Mouse (Mus musculus) intestine, postnatal 0 days (tissue): ENCODE results near the gene Tekt3. TPM values are rescaled to one million over a fixed set of nuclear protein-coding genes. Genes with fewer than 3 reads are reported as not detected.

Experiments used
- ATAC-seq: fragments of 200-750 bp; cut with Nextera tagmentation; 2 replicates; pipeline ENCODE4 v1.8.0; 2017; ENCODE audit warnings: mild to moderate bottlenecking, moderate TSS enrichment, moderate library complexity
- H3K27ac ChIP-seq: fragments of 300-500 bp; sonication (generic); 2 replicates; pipeline ENCODE4 v1.5.1; 2014; ENCODE audit warnings: mild to moderate bottlenecking, low read depth, low read length, moderate library complexity
- H3K27me3 ChIP-seq: fragments of 300-500 bp; sonication (generic); replicated peaks from 2 replicates; pipeline ENCODE4 v1.6.1; 2014; ENCODE audit warnings: low read length, mixed read lengths; ENCODE audit not compliant: control insufficient read depth, insufficient read depth
- H3K36me3 ChIP-seq: fragments of 300-500 bp; sonication (generic); 2 replicates; pipeline ENCODE4 v1.6.1; 2014; ENCODE audit warnings: mild to moderate bottlenecking, moderate library complexity; ENCODE audit not compliant: control insufficient read depth, insufficient read depth
- H3K4me1 ChIP-seq: fragments of 300-500 bp; sonication (generic); replicated peaks from 2 replicates; pipeline ENCODE4 v1.6.1; 2014; ENCODE audit warnings: antibody characterized with exemption, low read length, mixed read lengths; ENCODE audit not compliant: control insufficient read depth, insufficient read depth
- H3K4me2 ChIP-seq: fragments of 300-500 bp; sonication (generic); replicated peaks from 2 replicates; pipeline ENCODE4 v1.6.1; 2014; ENCODE audit warnings: low read depth, mild to moderate bottlenecking, moderate library complexity
- H3K4me3 ChIP-seq: fragments of 300-500 bp; sonication (generic); 2 replicates; pipeline ENCODE4 v1.5.1; 2014; ENCODE audit warnings: low read depth, low read length
- H3K9ac ChIP-seq: fragments of 300-500 bp; sonication (generic); 2 replicates; pipeline ENCODE4 v1.6.1; 2014; ENCODE audit warnings: mild to moderate bottlenecking, low read depth, low read length
- H3K9me3 ChIP-seq: fragments of 300-500 bp; sonication (generic); 2 replicates; pipeline ENCODE4 v1.6.1; 2016; ENCODE audit warnings: mixed run types; ENCODE audit not compliant: control insufficient read depth
- CTCF ChIP-seq: sonication (generic); IDR thresholded peaks from 2 replicates; pipeline ENCODE4 v1.5.1; 2016; ENCODE audit warnings: low read depth, mild to moderate bottlenecking, control low read depth, antibody characterized with exemption, moderate library complexity
- WGBS: fragments of 180-500 bp; shearing (Covaris S2); extraction: QIAGEN DNeasy Blood & Tissue Kit; methylation state at CpG from one replicate; pipeline ENCODE4 v1.1.7; 2014; 5-methylcytosine and 5-hydroxymethylcytosine counted together
- polyA plus RNA-seq: library from polyadenylated mRNA; unstranded; fragments of >200 nt; fragmentation: Nextera tagmentation; extraction: Ambion mirVana; gene quantifications from 2 replicates; pipeline ENCODE4 v1.2.1, GENCODE M21; 2015

The Tekt3 gene
- polyA plus RNA-seq, 1 experiment from 2014 or later: not detected

- peaks cover 6% of the 10 kb centered on the region; the same call in 1 of the 2 replicates for H3K4me1 ChIP-seq
- H3K36me3 ChIP-seq: no peaks in the 10 kb centered on the region
Measured at GRCm38 (mm10) chr11:63051996-63052395, 9.5 kb upstream of the Tekt3 start.

GRCm38 (mm10) chr11:63055596-63055995 is 5.9 kb upstream of the Tekt3 start:
- no peak for TF ChIP-seq CTCF
- Histone ChIP-seq H3K4me3 (no peak overlapping the region), H3K4me2 (no peak overlapping the region), H3K9me3 (no peaks in the 10 kb centered on the region), H3K27ac (no peak overlapping the region), H3K36me3 (no peaks in the 10 kb centered on the region), H3K9ac (no peak overlapping the region), H3K4me1 (no peaks in the 10 kb centered on the region), H3K27me3 (peaks cover 5% of the 10 kb centered on the region; the same call in 1 of the 2 replicates)
- no peak; the same call in 1 of the 2 replicates for ATAC-seq
- 60% methylated on average over 7 of the region's 7 CpGs for WGBS

More at GRCm38 (mm10) chr11:63051996-63052395, 9.5 kb upstream of the Tekt3 start:
- H3K9ac ChIP-seq: no peak overlapping the region
- no peak for ATAC-seq
- H3K4me2 ChIP-seq: no peak overlapping the region
- no peak overlapping the region for H3K27ac ChIP-seq
- WGBS: 93% methylated on average over 10 of the region's 10 CpGs
- H3K27me3 ChIP-seq: no peaks in the 10 kb centered on the region
- no peak overlapping the region for H3K4me3 ChIP-seq
- H3K9me3 ChIP-seq: no peaks in the 10 kb centered on the region
- TF ChIP-seq CTCF: no peak

GRCm38 (mm10) chr11:63058375-63058952 is 3.0 kb upstream of the Tekt3 start:
- H3K4me3 ChIP-seq: no peak overlapping the region
- no peak for ATAC-seq
- no peak for TF ChIP-seq CTCF
- H3K9ac ChIP-seq: no peak overlapping the region
- no peak overlapping the region for H3K27ac ChIP-seq
- peaks cover 7% of the 10 kb centered on the region; the same call in 1 of the 2 replicates for H3K27me3 ChIP-seq
- H3K36me3 ChIP-seq: no peaks in the 10 kb centered on the region
- H3K4me1 ChIP-seq: no peaks in the 10 kb centered on the region
- H3K9me3 ChIP-seq: no peaks in the 10 kb centered on the region
- no peak overlapping the region for H3K4me2 ChIP-seq
- 69% methylated on average over 5 of the region's 5 CpGs for WGBS

GRCm38 (mm10) chr11:63059911-63060310 is 1.5 kb upstream of the Tekt3 start:
- no peak for ATAC-seq
- no peaks in the 10 kb centered on the region for H3K36me3 ChIP-seq
- no peak overlapping the region for H3K9ac ChIP-seq
- TF ChIP-seq CTCF: no peak
- no peaks in the 10 kb centered on the region for H3K4me1 ChIP-seq
- H3K9me3 ChIP-seq: no peaks in the 10 kb centered on the region
- peaks cover 7% of the 10 kb centered on the region; the same call in 1 of the 2 replicates for H3K27me3 ChIP-seq
- no peak overlapping the region for H3K4me3 ChIP-seq
- no peak overlapping the region for H3K27ac ChIP-seq
- no peak overlapping the region for H3K4me2 ChIP-seq
- WGBS: 84% methylated on average over 1 of the region's 1 CpGs

DNA sequence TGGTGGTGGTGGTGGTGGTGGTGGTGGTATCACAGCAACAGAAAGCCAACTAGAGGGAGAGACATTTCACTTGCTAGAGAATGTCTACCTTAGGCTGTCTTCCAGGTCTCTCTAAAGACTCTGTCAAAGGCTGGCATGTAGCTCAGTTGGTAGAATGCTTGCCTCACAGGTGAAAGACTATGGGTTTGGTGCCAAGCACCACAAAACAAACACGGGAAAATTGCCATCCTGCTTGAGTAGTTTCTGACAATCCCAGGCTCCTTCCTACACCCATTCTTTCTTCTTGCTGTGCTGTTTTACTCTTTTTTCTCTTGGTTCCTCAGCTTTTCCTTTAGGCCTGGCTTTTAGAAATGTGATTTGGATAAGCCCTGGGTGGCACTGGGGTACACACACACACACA is 5.1 kb downstream of the Tekt3 start:
- H3K27me3 ChIP-seq: no peaks in the 10 kb centered on the region; the same call in 1 of the 2 replicates
- TF ChIP-seq CTCF: no peak

GRCm38 (mm10) chr11:63070081-63070480 is 8.6 kb downstream of the Tekt3 start:
- 91% methylated on average over 17 of the region's 17 CpGs for WGBS
- H3K4me3 ChIP-seq: no peak overlapping the region
- no peak overlapping the region for H3K9ac ChIP-seq
- no peaks in the 10 kb centered on the region for H3K36me3 ChIP-seq
- TF ChIP-seq CTCF: no peak
- no peak overlapping the region for H3K4me2 ChIP-seq
- no peaks in the 10 kb centered on the region for H3K9me3 ChIP-seq
- H3K27ac ChIP-seq: no peak overlapping the region
- no peaks in the 10 kb centered on the region for H3K27me3 ChIP-seq
- no peaks in the 10 kb centered on the region for H3K4me1 ChIP-seq
- no peak for ATAC-seq

More for the DNA sequence above, 5.1 kb downstream of the Tekt3 start:
- no peak for ATAC-seq
- Histone ChIP-seq H3K9ac (no peak overlapping the region), H3K4me3 (no peak overlapping the region), H3K9me3 (no peaks in the 10 kb centered on the region), H3K4me2 (no peak overlapping the region), H3K36me3 (no peaks in the 10 kb centered on the region), H3K4me1 (no peaks in the 10 kb centered on the region), H3K27ac (no peak overlapping the region)
- 81% methylated on average over 1 of the region's 1 CpGs for WGBS

DNA sequence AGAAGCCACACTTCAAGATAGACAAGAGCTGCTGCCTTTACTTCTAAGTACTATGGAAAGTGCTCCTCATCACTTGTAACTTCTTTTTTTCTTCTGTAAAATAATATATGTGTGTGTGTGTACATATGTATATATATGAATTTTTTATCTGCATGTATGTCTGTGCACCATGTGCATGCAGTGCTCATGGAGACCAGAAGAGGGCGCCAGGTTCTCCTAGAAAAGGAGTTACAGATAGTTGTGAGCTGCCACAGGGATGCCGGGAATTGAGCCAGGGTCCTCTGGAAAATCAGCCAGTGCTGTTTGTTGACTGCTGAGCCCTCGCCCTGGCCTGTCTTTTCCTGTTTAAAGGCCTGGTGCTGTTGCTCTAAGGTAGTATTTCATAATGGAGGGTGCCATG is 23.1 kb downstream of the Tekt3 start:
- Histone ChIP-seq H3K9ac (no peak overlapping the region), H3K36me3 (no peaks in the 10 kb centered on the region), H3K4me3 (no peak overlapping the region), H3K27me3 (no peaks in the 10 kb centered on the region), H3K4me2 (no peak overlapping the region), H3K9me3 (peaks cover 5% of the 10 kb centered on the region; the same call in 1 of the 2 replicates), H3K27ac (no peak overlapping the region), H3K4me1 (no peaks in the 10 kb centered on the region)
- peak; percentile 39 for TF ChIP-seq CTCF
- ATAC-seq: no peak
- WGBS: 83% methylated on average over 3 of the region's 3 CpGs
